ENCODE assay signal across 17 mouse cellular contexts in genomic region chr5:77123597-77123996, GRCm38 (mm10). TPM values are rescaled to one million over a fixed set of nuclear protein-coding genes. Genes with fewer than 3 reads are reported as not detected.
DNase-seq lines count a peak whose midpoint lies in the region; ATAC-seq and TF ChIP-seq lines count a peak whose summit lies in the region.
"Had no signal": no experiment of that assay in that cellular context is flagged by ENCODE, and none has a peak within 500 bp of the region (broad histone marks: within the 10 kb centered on the region; RNA-seq: fewer than 3 reads in every experiment).

No protein-coding gene starts in this region.

- no peak for ATAC-seq in CD4-positive, CD25-positive, alpha-beta regulatory T cell, adult 4 months
- no peak for ATAC-seq in heart, embryonic 16.5 days (replicated peaks; ENCODE audit: extremely low read depth, insufficient read depth, low FRiP score)
- peak; percentile 72 for ATAC-seq in kidney, postnatal 0 days (replicated peaks; ENCODE audit: low FRiP score, low read depth)
- ATAC-seq: intestine, embryonic 16.5 days had no signal

- no peak overlapping the region for H3K4me2 ChIP-seq in heart, embryonic 16.5 days (ENCODE audit: low read depth, low read length)
- no peak overlapping the region for H3K4me2 ChIP-seq in kidney, postnatal 0 days (ENCODE audit: low read length)
- H3K4me2 ChIP-seq: stomach, embryonic 15.5 days had no signal

- no peak for TF ChIP-seq RAD21 in MEL (IDR thresholded peaks at IDR 0.05; ENCODE audit: low read depth, low read length)

- TF ChIP-seq EP300 in MEL (IDR thresholded peaks at IDR 0.05; ENCODE audit: low read depth in 1 of 2, low read length in 2 of 2): no peak

- peak; percentile 20 for DNase-seq in CD4-positive, CD25-positive, alpha-beta regulatory T cell, adult 2 months (ENCODE audit: low read depth, low spot score)
- DNase-seq in heart, adult 9 months (ENCODE audit: low spot score in 2 of 2): no peak
- DNase-seq in kidney, postnatal 0 days (ENCODE audit: low spot score): peak; percentile 84
- DNase-seq in kidney, postnatal 36 days: no peak
- no peak for DNase-seq in MEL (ENCODE audit: low read depth, low spot score)
- no peak for DNase-seq in frontal cortex, postnatal 10 days (ENCODE audit: low spot score in 2 of 2)
- DNase-seq: adrenal gland, adult 8-10 months; cerebellum, adult 2 months; layer of hippocampus, adult 9-11 months; thymus, postnatal 36 days had no signal

- TF ChIP-seq POLR2A in MEL (IDR thresholded peaks at IDR 0.05; ENCODE audit: control insufficient read depth in 1 of 2, insufficient read depth in 1 of 2, low read depth in 1 of 2, low read length in 2 of 2, poor library complexity in 1 of 2): no peak

- 0 out of 2 replicates have a peak, but pooled peaks cover 3% of the 10 kb centered on the region for H3K36me3 ChIP-seq in heart, embryonic 16.5 days (ENCODE audit: control insufficient read depth, insufficient read depth)
- H3K36me3 ChIP-seq in kidney, postnatal 0 days (ENCODE audit: insufficient read depth, low read length): no peaks in the 10 kb centered on the region
- H3K36me3 ChIP-seq in MEL (ENCODE audit: control insufficient read depth in 1 of 2, insufficient read depth in 2 of 2, low read length in 2 of 2): peaks cover 0 to 36% of the 10 kb centered on the region in 2 experiments; a peak in 2 of 4 replicates
- H3K36me3 ChIP-seq: midbrain, embryonic 13.5 days; stomach, embryonic 15.5 days had no signal

- H3K4me3 ChIP-seq in heart, embryonic 16.5 days (ENCODE audit: low read length): no peak overlapping the region
- H3K4me3 ChIP-seq in kidney, postnatal 0 days (replicated peaks; ENCODE audit: low read depth, low read length): no peak overlapping the region
- 0 out of 4 replicates have a peak overlapping the region, but pooled peaks of 1 of the 2 experiments have one; percentile 9 for H3K4me3 ChIP-seq in MEL (ENCODE audit: control insufficient read depth in 1 of 2, insufficient read depth in 1 of 2, low read depth in 2 of 2, low read length in 2 of 2)
- H3K4me3 ChIP-seq: midbrain, embryonic 13.5 days; stomach, embryonic 15.5 days had no signal

- no peaks in the 10 kb centered on the region for H3K79me2 ChIP-seq in MEL (ENCODE audit: control insufficient read depth, insufficient read depth, low read length, poor library complexity)

- H3K27ac ChIP-seq in heart, embryonic 16.5 days (ENCODE audit: low read length): peak overlapping the region; percentile 30; the same call in 1 of the 2 replicates
- H3K27ac ChIP-seq in kidney, postnatal 0 days: 0 out of 2 replicates have a peak overlapping the region, but pooled peaks have one; percentile 2
- H3K27ac ChIP-seq in MEL (ENCODE audit: control insufficient read depth, low read depth, low read length): peak overlapping the region; percentile 86
- H3K27ac ChIP-seq: liver, embryonic 14.5 days; macrophage; midbrain, embryonic 13.5 days; stomach, embryonic 15.5 days had no signal

- H3K9ac ChIP-seq in heart, embryonic 16.5 days (ENCODE audit: low read length): no peak overlapping the region
- no peak overlapping the region for H3K9ac ChIP-seq in kidney, postnatal 0 days (ENCODE audit: low read depth, low read length)
- H3K9ac ChIP-seq in MEL (ENCODE audit: control insufficient read depth, low read depth, low read length, poor library complexity, severe bottlenecking): no peak overlapping the region
- H3K9ac ChIP-seq: liver, embryonic 14.5 days; midbrain, embryonic 13.5 days; stomach, embryonic 15.5 days had no signal

- H3K9me3 ChIP-seq in heart, embryonic 16.5 days (replicated peaks; ENCODE audit: control insufficient read depth, low read length): peaks cover 4% of the 10 kb centered on the region
- no peaks in the 10 kb centered on the region for H3K9me3 ChIP-seq in kidney, postnatal 0 days (replicated peaks; ENCODE audit: low read length)
- no peaks in the 10 kb centered on the region for H3K9me3 ChIP-seq in MEL (replicated peaks; ENCODE audit: insufficient read depth, low read length)
- H3K9me3 ChIP-seq: stomach, embryonic 15.5 days had no signal

- H3K4me1 ChIP-seq in heart, embryonic 16.5 days (ENCODE audit: control insufficient read depth, insufficient read depth, low read length): peaks cover 41% of the 10 kb centered on the region
- H3K4me1 ChIP-seq in kidney, postnatal 0 days (replicated peaks; ENCODE audit: insufficient read depth, low read length): 0 out of 2 replicates have a peak, but pooled peaks cover 16% of the 10 kb centered on the region
- H3K4me1 ChIP-seq in MEL (ENCODE audit: control insufficient read depth in 1 of 2, insufficient read depth in 2 of 2, low read length in 2 of 2): peaks cover 35 to 41% of the 10 kb centered on the region in 2 experiments

- H3K27me3 ChIP-seq in heart, embryonic 16.5 days (ENCODE audit: control insufficient read depth, insufficient read depth, low read length): no peaks in the 10 kb centered on the region
- no peaks in the 10 kb centered on the region for H3K27me3 ChIP-seq in kidney, postnatal 0 days (ENCODE audit: insufficient read depth, low read length)
- H3K27me3 ChIP-seq in MEL (ENCODE audit: control insufficient read depth in 1 of 2, insufficient read depth in 2 of 2, low read length in 2 of 2): no peaks in the 10 kb centered on the region
- H3K27me3 ChIP-seq: stomach, embryonic 15.5 days had no signal

- 69% methylated on average over 9 of the region's 9 CpGs for WGBS in heart, embryonic 16.5 days
- 36% methylated on average over 9 of the region's 9 CpGs for WGBS in kidney, postnatal 0 days

- no peak for TF ChIP-seq CTCF in kidney, postnatal 0 days (IDR thresholded peaks at IDR 0.05; ENCODE audit: low read depth)
- TF ChIP-seq CTCF in MEL (IDR thresholded peaks at IDR 0.05 in 2 of 3, conservative IDR thresholded peaks at IDR 0.05 in 1 of 3; ENCODE audit: control insufficient read depth in 1 of 3, insufficient read depth in 1 of 3, low read depth in 2 of 3, low read length in 3 of 3, poor library complexity in 1 of 3, severe bottlenecking in 1 of 3): no peak

TF ChIP-seq in MEL, 35 proteins besides CTCF, POLR2A, EP300 and RAD21:
- TF ChIP-seq KAT2A (conservative IDR thresholded peaks at IDR 0.05; ENCODE audit: low read depth, low read length) (no peak), ELF1 (IDR thresholded peaks at IDR 0.05; ENCODE audit: low read depth, low read length) (no peak), MAFK (IDR thresholded peaks at IDR 0.05; ENCODE audit: borderline replicate concordance, low read depth, low read length) (no peak), MYC (IDR thresholded peaks at IDR 0.05; ENCODE audit: low read depth, low read length) (no peak), ZMIZ1 (IDR thresholded peaks at IDR 0.05; ENCODE audit: low read depth, low read length) (no peak), SMC3 (IDR thresholded peaks at IDR 0.05; ENCODE audit: low read depth, low read length) (no peak), GATA1 (IDR thresholded peaks at IDR 0.05; ENCODE audit: low read depth, low read length) (no peak), TBP (IDR thresholded peaks at IDR 0.05; ENCODE audit: low read depth, low read length) (no peak), MAZ (IDR thresholded peaks at IDR 0.05; ENCODE audit: low read depth, low read length) (no peak), NRF1 (IDR thresholded peaks at IDR 0.05; ENCODE audit: insufficient read depth, low read depth, low read length, poor library complexity, severe bottlenecking) (no peak), ZC3H11A (IDR thresholded peaks at IDR 0.05; ENCODE audit: low read depth, low read length) (no peak), POLR2AphosphoS2 (IDR thresholded peaks at IDR 0.05; ENCODE audit: low read length) (no peak), UBTF (IDR thresholded peaks at IDR 0.05; ENCODE audit: borderline replicate concordance, insufficient read depth, low read depth, low read length) (no peak), E2F4 (IDR thresholded peaks at IDR 0.05; ENCODE audit: borderline replicate concordance, low read depth, low read length) (no peak), TCF12 (IDR thresholded peaks at IDR 0.05; ENCODE audit: low read depth, low read length) (no peak), MXI1 (IDR thresholded peaks at IDR 0.05; ENCODE audit: low read depth, low read length) (no peak)

RNA-seq across cellular contexts. Expression of gene Hopx, which starts 8.7 kb away (rescaled TPM):
- polyA plus RNA-seq in CD4-positive, CD25-positive, alpha-beta regulatory T cell, adult 4 months (2017; shearing (Covaris generic)): 10 to 100 TPM; 16.4 to 20.4 TPM
- 16.7 and 21.9 TPM in 2 replicates for polyA plus RNA-seq in heart, embryonic 16.5 days (2015; fragmentation: Nextera tagmentation; extraction: Ambion mirVana)
- 3.6 and 3.9 TPM in 2 replicates for polyA plus RNA-seq in kidney, postnatal 0 days (2015; fragmentation: Nextera tagmentation; extraction: Ambion mirVana)
- 42.3 and 43.4 TPM in 2 replicates for total RNA-seq in MEL (2012; rRNA removed)
- 10 to 100 TPM in 1 of 2 experiments, not detected in 1; 26.8 TPM for polyA plus RNA-seq in MEL (2012; ENCODE audit: insufficient read depth in 1 of 2, insufficient read length in 2 of 2, low read depth in 1 of 2, low replicate concordance in 2 of 2, missing spikeins in 1 of 2)

Comparison
In these comparisons a context has a peak if more than half of its experiments do, and no peak if none do; other contexts are left out.
1. DNase-seq: peak in CD4-positive, CD25-positive, alpha-beta regulatory T cell, adult 2 months (single experiment) and kidney, postnatal 0 days (single experiment); none in heart, adult 9 months (0 of 2), kidney, postnatal 36 days (0 of 2), MEL (single experiment) and frontal cortex, postnatal 10 days (0 of 2).
2. H3K27ac ChIP-seq: peak in every context shown above with its lines; median percentile 86 in MEL; 30 in heart, embryonic 16.5 days; 2 in kidney, postnatal 0 days.